Mouse (Mus musculus) cortical plate, adult 2 months (tissue): Measurements from ENCODE around the gene Gpatch2.

Source experiments
- CTCF ChIP-seq: fragments of 200-500 bp; IDR thresholded peaks from 2 replicates; pipeline ENCODE4 v1.5.1; 2011; ENCODE audit warnings: mild to moderate bottlenecking, control low read depth, low read length; ENCODE audit not compliant: insufficient read depth; ENCODE audit errors: extremely low read depth
- POLR2A ChIP-seq: fragments of 200-500 bp; IDR thresholded peaks from 2 replicates; pipeline ENCODE4 v1.6.1; 2011; ENCODE audit warnings: mild to moderate bottlenecking, low read length, control low read depth; ENCODE audit not compliant: insufficient read depth; ENCODE audit errors: extremely low read depth

- TF ChIP-seq CTCF: no peak
- no peak for TF ChIP-seq POLR2A
Observed at GRCm38 (mm10) chr1:187313323-187313722, 98.0 kb downstream of the Gpatch2 start.
